Mouse (Mus musculus) lung, adult 2 months (tissue): ENCODE measurements around the gene Nrbp1.

Experiments
- CTCF ChIP-seq: fragments of 200-500 bp; IDR thresholded peaks from 2 replicates; pipeline ENCODE4 v1.5.1; 2011; ENCODE audit warnings: mild to moderate bottlenecking, low read length, control low read depth; ENCODE audit not compliant: insufficient read depth
- POLR2A ChIP-seq: fragments of 200-500 bp; IDR thresholded peaks from 2 replicates; pipeline ENCODE4 v1.6.1; 2011; ENCODE audit warnings: low read depth, mild to moderate bottlenecking, control low read depth, low read length, borderline replicate concordance; ENCODE audit errors: extremely low read depth

- TF ChIP-seq CTCF (no peak), POLR2A (no peak)
Observed at GRCm38 (mm10) chr5:31298486-31298885, 57.8 kb downstream of the Nrbp1 start.
